Mouse (Mus musculus) v-Abl transformed pro-B cells (cell line): ENCODE results near the gene Gng8.

Source experiments
- in situ Hi-C, 2 experiments: fragments of 400-800 bp; cut with MboI; formaldehyde crosslinking; loops; one replicate each; pipeline ENCODE4 v1.15.1; 2025; ENCODE audit not compliant: unreplicated experiment in 2 of 2

Gng8 gene

GRCm38 (mm10) chr7:16891641-16892351, at the start of gene Gng8:
Gng8 (plus strand) TSS chr7:16891786.
- in situ Hi-C loops = loop anchor here in 1 of 2 experiments (10.0 kb wide), 1 partner anchor 147 kb away; no protein-coding TSS in a partner anchor

- in situ Hi-C loops = loop anchor here in 1 of 2 experiments (10.0 kb wide), 1 partner anchor 438 kb away; the partner anchor contains the start of gene Zc3h4
Observed at GRCm38 (mm10) chr7:16842645-16843063, 48.9 kb upstream of the Gng8 start, which contains the start of gene Prkd2. Prkd2 (plus strand) TSS chr7:16842902.

- in situ Hi-C loops = loop anchor here in 1 of 2 experiments (10.0 kb wide), 1 partner anchor 439 kb away; the partner anchor contains the start of gene Zc3h4
Observed at GRCm38 (mm10) chr7:16843441-16844171, 48.0 kb upstream of the Gng8 start.

- in situ Hi-C loops = loop anchor here in 1 of 2 experiments (10.0 kb wide), 1 partner anchor 440 kb away; the partner anchor contains the start of gene Zc3h4
Observed at GRCm38 (mm10) chr7:16844696-16845071, 46.9 kb upstream of the Gng8 start.

GRCm38 (mm10) chr7:16845072-16845819, 46.3 kb upstream of the Gng8 start:
- in situ Hi-C loops = loop anchor here in 1 of 2 experiments (10.0 kb wide), 1 partner anchor 440 kb away; the partner anchor contains the start of gene Zc3h4

GRCm38 (mm10) chr7:16845820-16846167, 45.8 kb upstream of the Gng8 start:
- in situ Hi-C loops = loop anchor here in 1 of 2 experiments (10.0 kb wide), 1 partner anchor 441 kb away; the partner anchor contains the start of gene Zc3h4

- in situ Hi-C loops = loop anchor here in 1 of 2 experiments (10.0 kb wide), 1 partner anchor 442 kb away; the partner anchor contains the start of gene Zc3h4
Observed at GRCm38 (mm10) chr7:16846775-16847174, 44.8 kb upstream of the Gng8 start.

- in situ Hi-C loops = loop anchor here in 1 of 2 experiments (10.0 kb wide), 1 partner anchor 443 kb away; the partner anchor contains the start of gene Zc3h4
Observed at GRCm38 (mm10) chr7:16847507-16847906, 44.1 kb upstream of the Gng8 start.

- in situ Hi-C loops = loop anchor here in 1 of 2 experiments (10.0 kb wide), 1 partner anchor 444 kb away; the partner anchor contains the start of gene Zc3h4
Observed at GRCm38 (mm10) chr7:16848579-16848978, 43.0 kb upstream of the Gng8 start.

- in situ Hi-C loops = no loop called here
Observed at GRCm38 (mm10) chr7:16851636-16852035, 40.0 kb upstream of the Gng8 start.

GRCm38 (mm10) chr7:16853302-16853831, 38.2 kb upstream of the Gng8 start:
- in situ Hi-C loops = no loop called here

GRCm38 (mm10) chr7:16858336-16858735, 33.2 kb upstream of the Gng8 start:
- in situ Hi-C loops = loop anchor here in 1 of 2 experiments (5.0 kb wide), 1 partner anchor 41 kb away; the partner anchor contains the start of genes Fkrp and Strn4

- in situ Hi-C loops = loop anchor here (5.0 kb wide), 2 partner anchors 33 to 43 kb away; partner anchors contain the start of genes Fkrp (in 1 of the 2) and Strn4 (in 1 of the 2)
Observed at GRCm38 (mm10) chr7:16859902-16860651, 31.5 kb upstream of the Gng8 start.

- in situ Hi-C loops = no loop called here
Observed at GRCm38 (mm10) chr7:16867488-16867887, 24.1 kb upstream of the Gng8 start.

- in situ Hi-C loops = no loop called here
Observed at GRCm38 (mm10) chr7:16869497-16869896, 22.1 kb upstream of the Gng8 start.

GRCm38 (mm10) chr7:16871600-16871999, 20.0 kb upstream of the Gng8 start:
- in situ Hi-C loops = loop anchor here in 1 of 2 experiments (5.0 kb wide), 1 partner anchor 51 kb away; the partner anchor contains the start of gene Calm3

GRCm38 (mm10) chr7:16872478-16872877, 19.1 kb upstream of the Gng8 start:
- in situ Hi-C loops = loop anchor here in 1 of 2 experiments (5.0 kb wide), 1 partner anchor 50 kb away; the partner anchor contains the start of gene Calm3

GRCm38 (mm10) chr7:16873392-16873791, 18.2 kb upstream of the Gng8 start:
- in situ Hi-C loops = loop anchor here in 1 of 2 experiments (5.0 kb wide), 1 partner anchor 49 kb away; the partner anchor contains the start of gene Calm3

- in situ Hi-C loops = loop anchor here in 1 of 2 experiments (5.0 kb wide), 1 partner anchor 48 kb away; the partner anchor contains the start of gene Calm3
Observed at GRCm38 (mm10) chr7:16874190-16874589, 17.4 kb upstream of the Gng8 start.
